Mouse (Mus musculus) cerebellum, adult 2 months (tissue): Measurements from ENCODE around the gene 6030408B16Rik. TPM values are rescaled to one million over a fixed set of nuclear protein-coding genes. Genes with fewer than 3 reads are reported as not detected.

Experiments
- DNase-seq, 2 experiments: peaks; one replicate each; pipeline ENCODE4 v3.0.0; 2021
- H3K27ac ChIP-seq: fragments of 200-500 bp; 2 replicates; pipeline ENCODE4 v1.5.1; 2012; ENCODE audit warnings: low read length, control low read depth, inconsistent platforms; ENCODE audit not compliant: insufficient read depth
- H3K27me3 ChIP-seq: fragments of 200-500 bp; 2 replicates; pipeline ENCODE4 v1.6.1; 2012; ENCODE audit warnings: inconsistent platforms, mild to moderate bottlenecking, low read length, moderate library complexity; ENCODE audit not compliant: control insufficient read depth, insufficient read depth
- H3K4me1 ChIP-seq: fragments of 200-500 bp; 2 replicates; pipeline ENCODE4 v1.6.1; 2011; ENCODE audit warnings: low read length; ENCODE audit not compliant: control insufficient read depth, insufficient read depth
- H3K4me3 ChIP-seq: fragments of 200-500 bp; replicated peaks from 2 replicates; pipeline ENCODE3; 2011; ENCODE audit warnings: mild to moderate bottlenecking, low read depth, low read length, control low read depth; ENCODE audit not compliant: insufficient read depth
- CTCF ChIP-seq: fragments of 200-500 bp; IDR thresholded peaks from 2 replicates; pipeline ENCODE4 v1.5.1; 2011; ENCODE audit warnings: low read depth, mild to moderate bottlenecking, control low read depth, low read length, moderate library complexity, borderline replicate concordance; ENCODE audit not compliant: insufficient read depth
- POLR2A ChIP-seq: fragments of 200-500 bp; IDR thresholded peaks from 2 replicates; pipeline ENCODE4 v1.6.1; 2011; ENCODE audit warnings: low read length, control low read depth, borderline replicate concordance; ENCODE audit not compliant: insufficient read depth
- WGBS: fragments of 180-500 bp; shearing (Covaris S2); methylation state at CpG from one replicate; pipeline ENCODE4 v1.1.7; 2018; 5-methylcytosine and 5-hydroxymethylcytosine counted together
- polyA plus RNA-seq: library from polyadenylated mRNA; depleted of rRNA; stranded (reverse); fragments of >200 nt; gene quantifications from 2 replicates; pipeline ENCODE4 v1.2.3, GENCODE M21; 2012

The 6030408B16Rik gene
- polyA plus RNA-seq, 1 experiment: 0.15 TPM

DNA sequence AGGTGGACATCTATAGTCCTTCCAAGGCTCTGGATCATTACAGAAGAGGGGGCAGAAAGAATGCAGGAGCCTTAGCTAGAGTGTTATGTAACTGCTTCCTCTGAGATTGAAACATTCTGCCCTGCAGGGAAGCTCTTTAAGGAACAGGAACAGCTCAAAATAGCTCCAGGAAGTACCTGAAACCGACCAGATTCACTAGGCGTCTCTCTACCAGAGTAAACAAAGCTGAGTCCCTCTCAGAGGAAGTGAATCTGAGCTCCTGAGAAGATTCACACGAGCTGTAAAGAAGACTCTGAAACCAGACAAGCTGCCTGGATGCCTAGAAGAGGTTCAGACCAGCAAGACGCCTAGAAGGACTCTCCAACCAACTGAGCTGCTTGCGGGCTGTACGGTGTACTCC, 40.4 kb upstream of the 6030408B16Rik start:
- TF ChIP-seq CTCF: no peak
- TF ChIP-seq POLR2A: no peak
- Histone ChIP-seq H3K4me3 (no peak overlapping the region), H3K27me3 (no peaks in the 10 kb centered on the region), H3K4me1 (peaks cover 12% of the 10 kb centered on the region), H3K27ac (no peak overlapping the region)
- no peak for DNase-seq
- WGBS: 83% methylated on average over 6 of the region's 6 CpGs

DNA sequence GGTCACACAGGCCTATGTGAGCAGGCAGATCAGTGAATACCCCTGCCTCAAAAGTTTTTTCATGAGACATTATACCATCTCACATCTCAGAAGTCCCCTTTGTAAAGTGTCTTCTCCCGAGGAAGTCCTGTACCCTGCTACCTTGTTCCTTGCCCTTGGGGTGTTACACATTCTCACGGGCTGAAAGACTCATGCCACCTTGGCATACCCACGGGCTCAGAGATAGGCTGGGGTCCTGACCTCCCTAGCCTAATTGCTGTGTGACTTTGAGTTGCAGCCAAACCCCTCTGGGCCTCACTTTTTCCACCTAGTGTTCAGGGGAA, 39.5 kb upstream of the 6030408B16Rik start:
- peak overlapping the region; percentile 56 for H3K4me3 ChIP-seq
- H3K27ac ChIP-seq: peak overlapping the region; percentile 83
- WGBS: 20% methylated on average over 3 of the region's 3 CpGs
- TF ChIP-seq POLR2A: no peak
- no peak for TF ChIP-seq CTCF
- peaks cover 15% of the 10 kb centered on the region for H3K4me1 ChIP-seq
- H3K27me3 ChIP-seq: no peaks in the 10 kb centered on the region
- no peak for DNase-seq

DNA sequence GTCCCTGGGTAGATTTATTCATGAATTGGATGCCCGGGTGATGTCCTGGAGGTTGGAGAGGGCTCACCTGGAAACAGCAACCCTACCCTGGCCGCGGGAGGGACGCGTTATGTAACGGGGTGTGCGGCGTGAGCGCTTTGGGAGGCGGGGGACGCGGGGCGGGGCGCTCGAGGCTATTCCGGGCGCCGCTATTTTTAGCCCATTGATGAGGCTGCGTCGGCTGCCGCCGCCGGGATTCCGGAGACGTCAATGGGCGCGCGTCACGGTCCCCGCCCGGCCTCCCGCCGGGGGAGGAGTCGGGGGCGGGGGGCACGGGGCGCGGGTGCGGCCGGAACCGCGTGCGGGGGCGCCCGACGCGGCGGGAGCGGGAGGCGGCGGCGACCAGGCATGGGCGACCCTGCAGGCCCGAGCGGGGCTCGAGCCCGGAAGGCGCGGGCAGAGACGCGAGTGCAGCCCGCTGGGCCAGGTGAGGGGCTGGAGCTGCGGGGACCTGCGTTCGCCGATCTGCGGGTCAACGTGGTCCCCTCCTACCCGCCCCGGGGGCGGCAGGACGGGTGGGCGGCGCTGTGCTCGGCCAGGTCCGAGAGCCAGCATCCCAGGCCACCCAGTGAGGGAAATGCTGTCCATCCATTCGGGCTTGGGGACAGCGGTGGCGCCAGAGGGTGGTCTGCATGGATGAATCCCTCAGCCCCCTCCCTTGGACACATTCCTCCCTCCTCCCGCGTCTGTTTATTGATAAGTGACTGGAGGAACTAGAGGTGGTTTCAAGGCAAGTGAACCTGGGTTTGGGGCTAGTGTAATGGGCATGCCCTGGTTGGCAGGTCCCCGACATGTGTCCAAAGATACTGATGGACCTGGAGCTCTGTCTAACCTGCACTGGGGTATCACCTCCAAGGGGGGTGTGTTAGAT, 38.9 kb upstream of the 6030408B16Rik start, which contains the start of gene Nr4a1:
Gene Nr4a1 (plus strand): TSS at position 384 of the 910 bp plus-strand sequence.
- TF ChIP-seq CTCF: no peak
- peak; percentile 47; the same call in 1 of the 2 replicates for TF ChIP-seq POLR2A
- Histone ChIP-seq H3K4me3 (peak within 1 kb of the TSS; percentile 56), H3K27me3 (no peaks in the 10 kb centered on the region), H3K4me1 (peaks cover 15% of the 10 kb centered on the region), H3K27ac (peak within 1 kb of the TSS; percentile 83)
- peak; percentile 93 to 94 for DNase-seq
- WGBS: 1% methylated on average over 79 of the region's 82 CpGs

DNA sequence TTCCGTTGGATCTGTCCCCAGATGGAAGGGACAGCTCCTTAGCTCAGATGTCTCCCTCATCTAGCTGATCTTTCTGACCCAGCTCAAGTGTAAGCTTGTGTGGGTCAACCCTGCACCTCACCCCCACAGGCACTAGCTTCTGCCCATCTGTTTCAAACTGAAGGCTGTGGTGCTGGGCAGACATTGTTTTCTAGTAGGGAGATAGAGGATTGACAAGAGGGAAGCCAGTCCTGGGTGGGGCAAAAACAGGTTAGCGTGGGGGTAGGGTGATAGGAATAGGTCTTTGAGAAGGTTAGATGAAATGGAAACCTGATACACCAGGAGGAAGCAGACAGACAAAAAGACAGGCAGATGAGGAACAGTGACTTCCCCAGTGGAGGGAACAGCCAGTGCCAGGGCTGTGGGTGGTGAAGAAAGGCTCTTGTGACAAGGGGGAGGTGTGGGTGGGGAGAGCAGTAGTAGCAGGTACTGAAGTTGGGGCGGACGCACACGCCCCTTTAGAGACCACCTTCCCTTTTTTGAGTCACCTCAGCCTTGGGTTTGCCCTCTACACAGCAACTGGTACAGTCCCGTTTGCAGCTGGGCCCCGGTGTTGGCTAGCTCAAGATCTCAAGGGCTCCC, 37.1 kb upstream of the 6030408B16Rik start:
- Histone ChIP-seq H3K27me3 (no peaks in the 10 kb centered on the region), H3K4me3 (no peak overlapping the region), H3K4me1 (peaks cover 25% of the 10 kb centered on the region), H3K27ac (no peak overlapping the region)
- TF ChIP-seq CTCF (no peak), POLR2A (no peak)
- DNase-seq: no peak
- WGBS: 84% methylated on average over 7 of the region's 7 CpGs

DNA sequence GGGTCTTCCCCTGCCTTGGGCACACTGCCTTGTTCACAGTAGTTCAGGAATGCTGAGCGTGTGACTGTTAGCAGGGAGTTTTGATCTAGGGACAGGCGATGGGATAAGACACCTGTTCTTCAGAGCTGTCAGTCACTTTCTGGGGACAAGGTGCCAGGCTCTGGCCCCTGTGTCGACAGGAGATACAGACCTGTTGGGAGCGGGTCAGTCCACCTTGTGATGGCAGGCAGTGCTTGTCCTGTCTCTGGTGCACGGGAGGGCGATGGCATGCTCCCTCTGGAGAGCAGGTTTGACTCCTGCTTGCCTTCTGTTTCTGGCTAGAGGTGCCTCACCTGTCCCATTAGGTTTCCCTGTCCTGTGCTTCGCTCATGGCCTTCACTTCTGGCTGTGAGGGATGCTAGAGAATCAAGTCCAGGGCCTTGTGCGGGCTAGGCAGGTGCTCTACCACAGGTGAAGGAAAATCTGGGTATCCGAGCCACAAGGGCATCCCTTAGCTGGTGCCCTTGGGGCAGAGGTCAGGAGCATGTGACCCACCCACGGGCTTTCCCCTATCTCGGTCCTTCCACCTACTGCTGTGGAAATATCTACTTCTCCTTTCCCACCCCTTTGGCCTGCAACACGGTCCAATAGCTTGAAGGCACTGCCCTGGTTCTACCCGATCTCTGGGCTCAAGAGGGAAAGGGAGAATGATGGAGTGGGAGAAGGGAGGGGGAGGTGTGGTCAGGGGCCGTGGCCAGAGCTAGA, 36.4 kb upstream of the 6030408B16Rik start:
- TF ChIP-seq POLR2A (no peak), CTCF (no peak)
- Histone ChIP-seq H3K4me1 (peaks cover 25% of the 10 kb centered on the region), H3K4me3 (no peak overlapping the region), H3K27me3 (no peaks in the 10 kb centered on the region), H3K27ac (no peak overlapping the region)
- DNase-seq: no peak
- WGBS: 77% methylated on average over 14 of the region's 14 CpGs

DNA sequence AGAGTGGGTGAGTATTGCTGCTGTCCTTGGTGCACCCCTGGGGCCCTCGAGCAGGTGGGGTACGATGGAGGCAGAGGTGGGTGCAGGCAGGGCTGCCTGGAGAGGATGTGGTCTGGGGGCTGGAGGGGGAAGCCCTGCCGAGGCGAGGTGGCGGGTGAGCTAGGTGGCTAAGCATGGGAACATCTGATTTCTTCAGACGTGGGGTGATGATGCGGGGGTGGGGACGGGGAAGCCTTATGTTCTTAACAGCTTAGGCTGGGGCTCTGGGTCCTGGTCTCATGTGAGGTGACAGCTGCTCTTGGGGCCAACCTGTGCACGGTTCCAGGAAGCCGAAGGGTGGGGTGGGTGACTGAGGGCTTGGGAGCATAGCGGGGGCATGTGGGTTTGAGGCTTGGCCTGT, 34.6 kb upstream of the 6030408B16Rik start:
- no peak for TF ChIP-seq CTCF
- no peak for TF ChIP-seq POLR2A
- 80% methylated on average over 11 of the region's 11 CpGs for WGBS
- no peak overlapping the region for H3K27ac ChIP-seq
- H3K4me1 ChIP-seq: peaks cover 25% of the 10 kb centered on the region
- DNase-seq: no peak
- no peaks in the 10 kb centered on the region for H3K27me3 ChIP-seq
- no peak overlapping the region for H3K4me3 ChIP-seq

DNA sequence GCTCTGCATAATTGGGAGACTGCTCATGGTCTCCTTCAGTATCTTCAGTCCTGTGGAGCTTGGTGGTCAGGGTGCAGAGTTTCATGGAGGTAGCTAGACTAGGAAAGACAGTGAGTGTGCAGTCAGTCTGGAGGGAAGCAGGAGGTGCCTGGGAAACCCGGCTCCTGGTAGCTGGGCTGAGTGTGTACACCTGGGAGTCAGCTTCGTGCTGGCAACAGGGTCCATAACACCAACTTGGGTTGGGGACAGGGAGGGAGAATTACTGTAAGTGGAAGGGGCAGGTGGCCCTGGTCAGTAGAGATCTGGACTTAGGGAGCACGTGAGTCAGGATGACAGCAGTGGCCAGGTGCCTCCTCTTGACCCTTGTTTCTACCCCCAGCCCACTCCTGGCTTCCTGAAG, 33.1 kb upstream of the 6030408B16Rik start:
- 48% methylated on average over 3 of the region's 3 CpGs for WGBS
- TF ChIP-seq POLR2A (no peak), CTCF (no peak)
- H3K27me3 ChIP-seq: no peaks in the 10 kb centered on the region
- peaks cover 23% of the 10 kb centered on the region for H3K4me1 ChIP-seq
- no peak overlapping the region for H3K4me3 ChIP-seq
- no peak overlapping the region for H3K27ac ChIP-seq
- no peak for DNase-seq

DNA sequence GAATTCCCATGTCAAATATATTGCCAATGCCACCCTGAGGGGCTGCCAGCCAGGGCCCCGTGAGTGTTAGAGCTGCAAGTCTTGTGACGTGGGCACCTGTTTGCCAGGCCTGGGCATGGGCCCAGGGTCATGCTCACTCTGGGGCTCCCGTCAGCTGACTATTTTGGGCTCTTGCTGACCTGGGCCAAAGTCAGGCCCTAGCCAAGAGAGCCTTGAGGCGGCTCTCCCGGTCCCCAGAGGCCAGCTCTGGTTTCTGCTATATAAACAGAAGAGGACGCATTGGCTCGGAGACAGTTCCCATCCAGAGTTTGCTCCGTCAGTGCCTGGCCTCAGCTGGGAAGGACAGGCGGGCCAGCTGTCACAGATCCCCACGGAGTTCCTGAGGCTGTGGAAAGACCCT, 32.6 kb upstream of the 6030408B16Rik start:
- Histone ChIP-seq H3K27ac (no peak overlapping the region), H3K4me3 (no peak overlapping the region), H3K4me1 (peaks cover 23% of the 10 kb centered on the region), H3K27me3 (no peaks in the 10 kb centered on the region)
- 12% methylated on average over 10 of the region's 10 CpGs for WGBS
- DNase-seq: peak; percentile 66 to 80
- TF ChIP-seq POLR2A: no peak
- TF ChIP-seq CTCF: no peak
